In genomic region chr2:65621838-65622237, GRCm38 (mm10) we compare ENCODE assay signal across 20 mouse cellular contexts. TPM values are rescaled to one million over a fixed set of nuclear protein-coding genes. Genes with fewer than 3 reads are reported as not detected.
DNase-seq lines count a peak whose midpoint lies in the region; ATAC-seq and TF ChIP-seq lines count a peak whose summit lies in the region.
"Had no signal": no experiment of that assay in that cellular context is flagged by ENCODE, and none has a peak within 500 bp of the region (broad histone marks: within the 10 kb centered on the region; RNA-seq: fewer than 3 reads in every experiment).

No protein-coding gene starts in this region.

- no peak overlapping the region for H3K27ac ChIP-seq in forebrain, embryonic 14.5 days (ENCODE audit: low read depth, low read length)
- no peak overlapping the region for H3K27ac ChIP-seq in forebrain, embryonic 10.5 days
- no peak overlapping the region for H3K27ac ChIP-seq in neural tube, embryonic 12.5 days
- peak overlapping the region; percentile 76; the same call in 1 of the 2 replicates for H3K27ac ChIP-seq in hindbrain, postnatal 0 days
- H3K27ac ChIP-seq in neural tube, embryonic 15.5 days (replicated peaks): no peak overlapping the region; the same call in 1 of the 2 replicates
- no peak overlapping the region for H3K27ac ChIP-seq in kidney, embryonic 16.5 days (ENCODE audit: low read length)
- H3K27ac ChIP-seq: embryonic facial prominence, embryonic 12.5 days; heart, adult 2 months; heart, embryonic 15.5 days had no signal

- DNase-seq in forebrain, embryonic 14.5 days (ENCODE audit: low spot score): no peak
- DNase-seq in forebrain, embryonic 10.5 days (ENCODE audit: extremely low spot score, low spot score): no peak
- no peak for DNase-seq in neural tube, embryonic 10.5 days (ENCODE audit: extremely low spot score, low spot score)
- DNase-seq in hindbrain, postnatal 0 days (ENCODE audit: low spot score): no peak
- DNase-seq in kidney, postnatal 10 days: no peak
- DNase-seq: adrenal gland, postnatal 25 days; gastrocnemius, postnatal 14 days; heart, adult 2 months; heart, postnatal 4 days; liver; right cerebral cortex, adult 18-20 months had no signal

- H3K9me3 ChIP-seq in forebrain, embryonic 14.5 days (replicated peaks; ENCODE audit: control insufficient read depth, low read length): no peaks in the 10 kb centered on the region
- H3K9me3 ChIP-seq in forebrain, embryonic 10.5 days: no peaks in the 10 kb centered on the region
- H3K9me3 ChIP-seq in neural tube, embryonic 12.5 days: no peaks in the 10 kb centered on the region
- H3K9me3 ChIP-seq in hindbrain, postnatal 0 days (ENCODE audit: low read length): no peaks in the 10 kb centered on the region
- H3K9me3 ChIP-seq in neural tube, embryonic 15.5 days (replicated peaks): no peaks in the 10 kb centered on the region
- H3K9me3 ChIP-seq in kidney, embryonic 16.5 days (ENCODE audit: low read length): no peaks in the 10 kb centered on the region
- H3K9me3 ChIP-seq: embryonic facial prominence, embryonic 12.5 days; heart, embryonic 15.5 days had no signal

- no peak for ATAC-seq in forebrain, embryonic 14.5 days
- no peak for ATAC-seq in neural tube, embryonic 12.5 days (ENCODE audit: low FRiP score, low read depth)
- peak; percentile 61 for ATAC-seq in hindbrain, postnatal 0 days
- no peak for ATAC-seq in neural tube, embryonic 15.5 days (ENCODE audit: low FRiP score)
- ATAC-seq in kidney, embryonic 16.5 days (ENCODE audit: low FRiP score, low TSS enrichment): no peak
- ATAC-seq: intestine, embryonic 16.5 days; lung, postnatal 0 days had no signal

- H3K4me1 ChIP-seq in forebrain, embryonic 14.5 days (ENCODE audit: control insufficient read depth, insufficient read depth, low read length): no peaks in the 10 kb centered on the region
- peaks cover 26% of the 10 kb centered on the region for H3K4me1 ChIP-seq in forebrain, embryonic 10.5 days
- no peaks in the 10 kb centered on the region for H3K4me1 ChIP-seq in neural tube, embryonic 12.5 days
- no peaks in the 10 kb centered on the region for H3K4me1 ChIP-seq in hindbrain, postnatal 0 days (ENCODE audit: insufficient read depth, low read length)
- no peaks in the 10 kb centered on the region for H3K4me1 ChIP-seq in neural tube, embryonic 15.5 days
- no peaks in the 10 kb centered on the region for H3K4me1 ChIP-seq in kidney, embryonic 16.5 days (ENCODE audit: insufficient read depth, low read length)
- H3K4me1 ChIP-seq: embryonic facial prominence, embryonic 12.5 days; heart, embryonic 15.5 days had no signal

- H3K4me2 ChIP-seq in forebrain, embryonic 14.5 days (ENCODE audit: low read length): peak overlapping the region; percentile 20; the same call in 1 of the 2 replicates
- peak overlapping the region; percentile 43 for H3K4me2 ChIP-seq in neural tube, embryonic 12.5 days (replicated peaks)
- H3K4me2 ChIP-seq in hindbrain, postnatal 0 days (ENCODE audit: low read depth, low read length): peak overlapping the region; percentile 51
- H3K4me2 ChIP-seq in neural tube, embryonic 15.5 days: peak overlapping the region; percentile 52
- no peak overlapping the region for H3K4me2 ChIP-seq in kidney, embryonic 16.5 days (replicated peaks; ENCODE audit: low read depth, low read length)
- H3K4me2 ChIP-seq: embryonic facial prominence, embryonic 12.5 days; heart, embryonic 15.5 days had no signal

- 72% methylated on average over 5 of the region's 5 CpGs for WGBS in forebrain, embryonic 14.5 days
- 86% methylated on average over 5 of the region's 5 CpGs for WGBS in forebrain, embryonic 10.5 days
- 81% methylated on average over 5 of the region's 5 CpGs for WGBS in neural tube, embryonic 12.5 days
- WGBS in hindbrain, postnatal 0 days: 64% methylated on average over 5 of the region's 5 CpGs
- 68% methylated on average over 5 of the region's 5 CpGs for WGBS in neural tube, embryonic 15.5 days
- 82% methylated on average over 5 of the region's 5 CpGs for WGBS in kidney, embryonic 16.5 days

- H3K36me3 ChIP-seq in forebrain, embryonic 14.5 days (ENCODE audit: control insufficient read depth, insufficient read depth, low read length): no peaks in the 10 kb centered on the region
- no peaks in the 10 kb centered on the region for H3K36me3 ChIP-seq in forebrain, embryonic 10.5 days (replicated peaks)
- H3K36me3 ChIP-seq in neural tube, embryonic 12.5 days: no peaks in the 10 kb centered on the region
- H3K36me3 ChIP-seq in hindbrain, postnatal 0 days (ENCODE audit: insufficient read depth, low read length): no peaks in the 10 kb centered on the region
- H3K36me3 ChIP-seq in neural tube, embryonic 15.5 days: no peaks in the 10 kb centered on the region
- H3K36me3 ChIP-seq in kidney, embryonic 16.5 days (ENCODE audit: insufficient read depth, low read length): no peaks in the 10 kb centered on the region
- H3K36me3 ChIP-seq: embryonic facial prominence, embryonic 12.5 days; G1E; heart, embryonic 15.5 days had no signal

- no peak overlapping the region for H3K9ac ChIP-seq in forebrain, embryonic 14.5 days (ENCODE audit: low read length)
- no peak overlapping the region for H3K9ac ChIP-seq in neural tube, embryonic 12.5 days
- H3K9ac ChIP-seq in hindbrain, postnatal 0 days (replicated peaks; ENCODE audit: low read length): peak overlapping the region; percentile 50; the same call in 1 of the 2 replicates
- H3K9ac ChIP-seq in neural tube, embryonic 15.5 days (replicated peaks): peak overlapping the region; percentile 57; the same call in 1 of the 2 replicates
- H3K9ac ChIP-seq in kidney, embryonic 16.5 days (replicated peaks; ENCODE audit: low read length): no peak overlapping the region
- H3K9ac ChIP-seq: embryonic facial prominence, embryonic 12.5 days; heart, embryonic 15.5 days had no signal

- no peak for TF ChIP-seq CTCF in hindbrain, postnatal 0 days (IDR thresholded peaks at IDR 0.05; ENCODE audit: low read depth)

- no peaks in the 10 kb centered on the region for H3K27me3 ChIP-seq in forebrain, embryonic 14.5 days (replicated peaks; ENCODE audit: control insufficient read depth, insufficient read depth, low read length)
- no peaks in the 10 kb centered on the region for H3K27me3 ChIP-seq in forebrain, embryonic 10.5 days (ENCODE audit: poor library complexity, severe bottlenecking)
- H3K27me3 ChIP-seq in neural tube, embryonic 12.5 days (replicated peaks): no peaks in the 10 kb centered on the region
- H3K27me3 ChIP-seq in hindbrain, postnatal 0 days (ENCODE audit: insufficient read depth, low read length): no peaks in the 10 kb centered on the region
- H3K27me3 ChIP-seq in neural tube, embryonic 15.5 days (replicated peaks): no peaks in the 10 kb centered on the region
- no peaks in the 10 kb centered on the region for H3K27me3 ChIP-seq in kidney, embryonic 16.5 days (ENCODE audit: insufficient read depth, low read length)
- H3K27me3 ChIP-seq: embryonic facial prominence, embryonic 12.5 days; heart, embryonic 15.5 days had no signal

- peak overlapping the region; percentile 18; the same call in 1 of the 2 replicates for H3K4me3 ChIP-seq in forebrain, embryonic 14.5 days (ENCODE audit: low read depth, low read length)
- no peak overlapping the region for H3K4me3 ChIP-seq in forebrain, embryonic 10.5 days
- H3K4me3 ChIP-seq in neural tube, embryonic 12.5 days: no peak overlapping the region
- peak overlapping the region; percentile 45 for H3K4me3 ChIP-seq in hindbrain, postnatal 0 days (ENCODE audit: low read length)
- peak overlapping the region; percentile 50 for H3K4me3 ChIP-seq in neural tube, embryonic 15.5 days (replicated peaks)
- H3K4me3 ChIP-seq in kidney, embryonic 16.5 days (ENCODE audit: low read length): no peak overlapping the region
- H3K4me3 ChIP-seq: embryonic facial prominence, embryonic 12.5 days; erythroblast, embryonic 14.5 days; heart, adult 2 months; heart, embryonic 15.5 days had no signal

RNA-seq across cellular contexts. Expression of gene Scn2a, which starts 1.3 kb away (rescaled TPM):
- 20.6 and 28.6 TPM in 2 replicates for polyA plus RNA-seq in forebrain, embryonic 14.5 days (2014; fragmentation: Nextera tagmentation; extraction: Ambion mirVana)
- 2.2 and 2.7 TPM in 2 replicates for polyA plus RNA-seq in forebrain, embryonic 10.5 days (2016; fragmentation: Nextera tagmentation; extraction: Ambion mirVana)
- polyA plus RNA-seq in neural tube, embryonic 12.5 days (2016; fragmentation: Nextera tagmentation; extraction: Ambion mirVana): 20.3 and 20.4 TPM in 2 replicates
- 83.0 and 85.7 TPM in 2 replicates for total RNA-seq in hindbrain, postnatal 0 days (2014; rRNA removed)
- 56.7 and 59.6 TPM in 2 replicates for polyA plus RNA-seq in hindbrain, postnatal 0 days (2015; fragmentation: Nextera tagmentation; extraction: Ambion mirVana)
- polyA plus RNA-seq in neural tube, embryonic 15.5 days (2015; fragmentation: Nextera tagmentation; extraction: Ambion mirVana): 43.0 and 50.3 TPM in 2 replicates
- 2.1 and 2.5 TPM in 2 replicates for polyA plus RNA-seq in kidney, embryonic 16.5 days (2015; fragmentation: Nextera tagmentation; extraction: Ambion mirVana)
- polyA plus RNA-seq: erythroblast, embryonic 14.5 days; G1E had no signal

RNA-seq across cellular contexts. Expression of gene Scn3a, which starts 54.4 kb away (rescaled TPM):
- polyA plus RNA-seq in forebrain, embryonic 14.5 days (2014; fragmentation: Nextera tagmentation; extraction: Ambion mirVana): 37.5 and 43.9 TPM in 2 replicates
- polyA plus RNA-seq in forebrain, embryonic 10.5 days (2016; fragmentation: Nextera tagmentation; extraction: Ambion mirVana): 2.6 and 5.4 TPM in 2 replicates
- polyA plus RNA-seq in neural tube, embryonic 12.5 days (2016; fragmentation: Nextera tagmentation; extraction: Ambion mirVana): 38.4 and 43.9 TPM in 2 replicates
- 52.6 and 65.1 TPM in 2 replicates for total RNA-seq in hindbrain, postnatal 0 days (2014; rRNA removed)
- 31.1 and 32.1 TPM in 2 replicates for polyA plus RNA-seq in hindbrain, postnatal 0 days (2015; fragmentation: Nextera tagmentation; extraction: Ambion mirVana)
- 35.2 and 42.8 TPM in 2 replicates for polyA plus RNA-seq in neural tube, embryonic 15.5 days (2015; fragmentation: Nextera tagmentation; extraction: Ambion mirVana)
- polyA plus RNA-seq in kidney, embryonic 16.5 days (2015; fragmentation: Nextera tagmentation; extraction: Ambion mirVana): 0.19 and 0.92 TPM in 2 replicates
- polyA plus RNA-seq: erythroblast, embryonic 14.5 days; G1E had no signal

Comparison
In these comparisons a context has a peak if more than half of its experiments do, and no peak if none do; other contexts are left out.
1. H3K4me3 ChIP-seq: peak in forebrain, embryonic 14.5 days (single experiment), hindbrain, postnatal 0 days (single experiment) and neural tube, embryonic 15.5 days (single experiment); none in forebrain, embryonic 10.5 days (single experiment), neural tube, embryonic 12.5 days (single experiment) and kidney, embryonic 16.5 days (single experiment).
2. H3K9ac ChIP-seq: peak in hindbrain, postnatal 0 days (single experiment) and neural tube, embryonic 15.5 days (single experiment); none in forebrain, embryonic 14.5 days (single experiment), neural tube, embryonic 12.5 days (single experiment) and kidney, embryonic 16.5 days (single experiment).